Mouse (Mus musculus): ENCODE results near the gene Ltb4r1. TPM values are rescaled to one million over a fixed set of nuclear protein-coding genes. Genes with fewer than 3 reads are reported as not detected.
A peak's percentile ranks its signal among the peaks of the same experiment; 100 is the strongest.

Ltb4r1 gene
- polyA plus RNA-seq, 1 experiment from 2014 or later, result 0.66 TPM

DNA sequence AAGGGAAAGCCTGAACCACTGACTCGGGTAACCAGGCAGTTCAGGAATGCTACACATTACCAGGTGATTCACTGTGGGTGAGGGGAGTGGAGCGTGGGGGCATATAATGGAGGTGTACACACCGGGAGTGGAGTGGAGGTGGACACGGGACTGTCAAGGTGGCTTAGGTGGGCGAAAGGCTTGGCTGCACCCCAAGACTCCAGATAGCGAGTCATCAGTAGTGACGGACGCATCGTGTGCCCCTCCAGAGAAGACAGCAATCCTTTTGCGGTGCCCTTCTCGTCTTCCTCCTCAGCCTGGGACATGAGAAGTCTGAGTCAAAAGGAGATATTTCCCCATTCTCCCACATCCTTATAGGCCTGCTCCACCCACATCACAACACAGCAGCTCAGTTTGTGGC lies 12.0 kb downstream of the Ltb4r1 start:
- H3K27ac ChIP-seq (ENCODE audit: low read length), result no peak overlapping the region
- H3K4me3 ChIP-seq (ENCODE audit: low read length), result no peak overlapping the region
- no peak overlapping the region for H3K9ac ChIP-seq (ENCODE audit: low read length)
- no peaks in the 10 kb centered on the region for H3K36me3 ChIP-seq (ENCODE audit: control insufficient read depth, insufficient read depth)
- WGBS, result 80% methylated on average over 11 of the region's 11 CpGs
- H3K9me3 ChIP-seq (replicated peaks; ENCODE audit: control insufficient read depth, low read length), result no peaks in the 10 kb centered on the region
- H3K27me3 ChIP-seq (ENCODE audit: control insufficient read depth, insufficient read depth, low read length), result peaks cover 14% of the 10 kb centered on the region
- H3K4me1 ChIP-seq (ENCODE audit: control insufficient read depth, insufficient read depth, low read length), result peaks cover 16% of the 10 kb centered on the region
- H3K4me2 ChIP-seq (ENCODE audit: low read depth, low read length), result no peak overlapping the region
- no peak for ATAC-seq (replicated peaks; ENCODE audit: extremely low read depth, insufficient read depth, low FRiP score)

DNA sequence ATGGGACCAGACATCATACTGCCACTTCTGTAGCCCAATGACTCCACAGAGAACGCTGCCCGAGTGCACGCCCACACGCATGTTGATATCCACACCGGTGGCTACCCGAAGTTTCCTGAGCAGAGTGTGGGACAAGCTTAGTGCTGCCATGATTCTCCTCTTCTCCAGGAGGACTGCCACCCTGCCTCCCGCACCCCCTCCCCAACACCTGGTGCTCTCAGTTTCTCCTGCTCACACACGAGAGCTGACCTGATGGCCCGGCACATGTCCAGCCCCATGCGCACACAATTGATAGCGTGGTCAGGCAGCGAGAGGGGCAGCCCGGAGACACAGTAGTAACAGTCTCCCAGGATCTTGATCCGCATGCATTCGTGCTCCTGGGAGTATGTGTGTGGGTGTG lies 12.9 kb downstream of the Ltb4r1 start:
- WGBS, result 81% methylated on average over 15 of the region's 15 CpGs
- H3K4me2 ChIP-seq (ENCODE audit: low read depth, low read length), result no peak overlapping the region

DNA sequence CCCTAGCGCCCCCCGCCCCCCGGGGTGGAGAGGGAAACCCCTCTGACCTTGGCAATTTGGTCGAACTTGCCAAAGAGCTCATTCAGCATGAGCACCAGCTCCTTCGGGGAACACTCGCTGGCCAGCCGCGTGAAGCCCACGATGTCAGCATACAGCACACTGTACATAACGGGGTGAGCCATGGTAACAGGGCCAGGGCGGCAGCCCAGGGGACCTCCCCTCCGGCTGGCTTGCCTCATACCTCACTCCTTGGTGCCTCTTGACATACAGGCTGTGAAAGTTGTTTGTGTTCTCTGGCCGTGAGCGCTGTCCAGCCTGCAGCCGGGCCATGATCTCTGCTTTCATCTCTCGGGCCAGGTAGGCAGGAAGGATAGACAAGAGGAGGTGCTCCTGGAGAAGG lies 13.9 kb downstream of the Ltb4r1 start:
- ATAC-seq (replicated peaks; ENCODE audit: extremely low read depth, insufficient read depth, low FRiP score), result no peak
- H3K27ac ChIP-seq (ENCODE audit: low read length), result no peak overlapping the region
- H3K4me1 ChIP-seq (ENCODE audit: control insufficient read depth, insufficient read depth, low read length), result peaks cover 18% of the 10 kb centered on the region
- no peaks in the 10 kb centered on the region for H3K9me3 ChIP-seq (replicated peaks; ENCODE audit: control insufficient read depth, low read length)
- no peak overlapping the region for H3K4me3 ChIP-seq (ENCODE audit: low read length)
- no peaks in the 10 kb centered on the region for H3K36me3 ChIP-seq (ENCODE audit: control insufficient read depth, insufficient read depth)
- no peak overlapping the region for H3K9ac ChIP-seq (ENCODE audit: low read length)
- WGBS, result 45% methylated on average over 16 of the region's 16 CpGs
- H3K4me2 ChIP-seq (ENCODE audit: low read depth, low read length), result no peak overlapping the region
- H3K27me3 ChIP-seq (ENCODE audit: control insufficient read depth, insufficient read depth, low read length), result peaks cover 24% of the 10 kb centered on the region

More for the DNA sequence above, 12.9 kb downstream of the Ltb4r1 start:
- Histone ChIP-seq H3K4me1 (ENCODE audit: control insufficient read depth, insufficient read depth, low read length) (peaks cover 16% of the 10 kb centered on the region), H3K36me3 (ENCODE audit: control insufficient read depth, insufficient read depth) (no peaks in the 10 kb centered on the region), H3K9me3 (replicated peaks; ENCODE audit: control insufficient read depth, low read length) (no peaks in the 10 kb centered on the region), H3K9ac (ENCODE audit: low read length) (no peak overlapping the region), H3K27me3 (ENCODE audit: control insufficient read depth, insufficient read depth, low read length) (peaks cover 18% of the 10 kb centered on the region), H3K27ac (ENCODE audit: low read length) (no peak overlapping the region), H3K4me3 (ENCODE audit: low read length) (no peak overlapping the region)
- no peak for ATAC-seq (replicated peaks; ENCODE audit: extremely low read depth, insufficient read depth, low FRiP score)

DNA sequence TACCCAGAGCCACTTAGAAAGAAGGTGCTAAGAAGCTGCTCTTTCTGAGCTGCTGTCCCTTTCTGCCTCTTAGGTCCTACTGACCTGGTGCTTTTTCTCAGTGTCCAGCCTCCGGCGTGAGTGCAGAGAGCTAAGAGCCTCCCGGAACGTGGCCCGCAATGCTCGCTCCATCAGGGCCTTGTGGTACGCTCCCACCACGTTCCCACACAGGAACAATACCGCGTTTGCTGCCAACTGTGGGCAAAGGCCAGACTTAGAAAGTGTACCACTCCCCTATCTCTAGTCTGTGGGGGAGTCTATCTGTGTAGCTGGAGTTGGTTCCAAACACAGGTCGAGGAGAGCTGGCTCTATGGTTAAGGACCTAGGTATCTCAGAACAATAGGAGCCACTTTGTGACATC lies 15.0 kb downstream of the Ltb4r1 start:
- Histone ChIP-seq H3K4me1 (ENCODE audit: control insufficient read depth, insufficient read depth, low read length) (peaks cover 18% of the 10 kb centered on the region), H3K9me3 (replicated peaks; ENCODE audit: control insufficient read depth, low read length) (no peaks in the 10 kb centered on the region), H3K4me3 (ENCODE audit: low read length) (no peak overlapping the region), H3K4me2 (ENCODE audit: low read depth, low read length) (peak overlapping the region; percentile 57; the same call in 1 of the 2 replicates), H3K9ac (ENCODE audit: low read length) (no peak overlapping the region), H3K27me3 (ENCODE audit: control insufficient read depth, insufficient read depth, low read length) (peaks cover 29% of the 10 kb centered on the region), H3K27ac (ENCODE audit: low read length) (no peak overlapping the region), H3K36me3 (ENCODE audit: control insufficient read depth, insufficient read depth) (no peaks in the 10 kb centered on the region)
- WGBS, result 74% methylated on average over 11 of the region's 11 CpGs
- no peak for ATAC-seq (replicated peaks; ENCODE audit: extremely low read depth, insufficient read depth, low FRiP score)

DNA sequence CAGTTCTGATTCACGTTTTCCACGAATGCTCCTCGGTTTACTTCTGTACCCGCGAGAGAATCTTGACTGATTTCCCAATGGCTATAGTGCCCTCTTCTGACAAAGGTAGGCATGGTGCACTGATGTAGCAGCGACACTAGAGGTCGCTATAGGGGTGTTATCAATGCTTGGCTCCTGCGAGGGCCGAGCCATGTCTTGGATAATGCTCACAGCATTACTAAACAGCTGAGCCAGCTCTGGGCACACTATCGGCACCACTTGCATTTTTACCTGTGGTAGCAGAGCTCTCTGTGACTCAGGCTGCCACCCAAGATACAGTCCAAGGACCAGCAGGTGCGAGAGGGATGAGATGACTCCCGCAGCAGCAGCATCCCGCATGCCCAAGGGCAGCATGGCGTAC lies 15.5 kb downstream of the Ltb4r1 start:
- Histone ChIP-seq H3K9ac (ENCODE audit: low read length) (peak overlapping the region; percentile 43; the same call in 1 of the 2 replicates), H3K9me3 (replicated peaks; ENCODE audit: control insufficient read depth, low read length) (no peaks in the 10 kb centered on the region), H3K27ac (ENCODE audit: low read length) (peak overlapping the region; percentile 27; the same call in 1 of the 2 replicates), H3K4me3 (ENCODE audit: low read length) (peak overlapping the region; percentile 28), H3K36me3 (ENCODE audit: control insufficient read depth, insufficient read depth) (no peaks in the 10 kb centered on the region), H3K27me3 (ENCODE audit: control insufficient read depth, insufficient read depth, low read length) (peaks cover 29% of the 10 kb centered on the region), H3K4me2 (ENCODE audit: low read depth, low read length) (peak overlapping the region; percentile 57), H3K4me1 (ENCODE audit: control insufficient read depth, insufficient read depth, low read length) (peaks cover 18% of the 10 kb centered on the region)
- ATAC-seq (replicated peaks; ENCODE audit: extremely low read depth, insufficient read depth, low FRiP score), result peak; percentile 69
- 14% methylated on average over 14 of the region's 14 CpGs for WGBS

GRCm38 (mm10) chr14:55782361-55782960 lies 16.7 kb downstream of the Ltb4r1 start:
- Histone ChIP-seq H3K27me3 (ENCODE audit: control insufficient read depth, insufficient read depth, low read length) (peaks cover 32% of the 10 kb centered on the region), H3K27ac (ENCODE audit: low read length) (peak overlapping the region; percentile 91), H3K4me1 (ENCODE audit: control insufficient read depth, insufficient read depth, low read length) (peaks cover 14% of the 10 kb centered on the region), H3K36me3 (ENCODE audit: control insufficient read depth, insufficient read depth) (no peaks in the 10 kb centered on the region), H3K9ac (ENCODE audit: low read length) (peak overlapping the region; percentile 49), H3K4me2 (ENCODE audit: low read depth, low read length) (peak overlapping the region; percentile 71), H3K9me3 (replicated peaks; ENCODE audit: control insufficient read depth, low read length) (no peaks in the 10 kb centered on the region), H3K4me3 (ENCODE audit: low read length) (peak overlapping the region; percentile 59)
- 44% methylated on average over 9 of the region's 9 CpGs for WGBS
- ATAC-seq (replicated peaks; ENCODE audit: extremely low read depth, insufficient read depth, low FRiP score), result no peak

DNA sequence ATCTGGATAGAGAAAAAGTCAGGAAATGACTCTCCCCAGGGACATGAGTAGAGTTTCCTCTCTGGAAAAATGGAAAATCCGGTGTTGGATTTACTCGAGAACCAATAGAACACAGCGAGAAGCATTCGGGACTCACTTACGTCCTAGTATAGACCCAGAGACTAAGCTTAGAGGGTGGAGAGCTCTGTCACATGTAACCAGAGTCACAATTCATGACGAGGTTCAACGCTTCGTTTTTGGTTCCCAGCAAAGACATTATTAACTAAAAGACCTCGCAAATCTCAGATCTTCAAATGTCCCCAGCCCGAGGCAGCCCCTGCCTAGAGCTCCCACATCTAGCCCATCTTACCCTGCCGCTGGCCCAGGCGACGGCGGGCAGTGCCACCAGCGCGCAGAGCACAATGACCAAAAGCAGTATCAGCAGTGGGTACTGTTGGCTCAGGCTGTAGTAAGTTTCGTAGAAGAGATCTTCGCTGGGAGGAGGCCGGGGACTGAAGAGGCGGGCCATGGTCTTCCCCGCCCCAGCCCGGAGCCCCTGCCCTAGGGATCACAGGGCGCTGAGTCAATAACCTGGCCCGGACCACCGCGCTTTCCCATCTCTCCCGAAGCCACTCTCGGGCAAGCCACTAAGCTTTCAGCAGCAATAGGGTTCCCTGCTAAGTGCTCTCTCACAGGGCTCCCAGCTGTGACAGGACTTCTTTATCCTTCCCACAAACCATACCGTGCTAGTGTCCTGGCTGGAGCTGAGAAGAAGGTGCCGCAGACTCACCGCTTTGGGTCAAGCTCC lies 17.6 kb downstream of the Ltb4r1 start:
- peak overlapping the region; percentile 91 for H3K27ac ChIP-seq (ENCODE audit: low read length)
- 4% methylated on average over 31 of the region's 31 CpGs for WGBS
- ATAC-seq (replicated peaks; ENCODE audit: extremely low read depth, insufficient read depth, low FRiP score), result 0 out of 2 replicates have a peak, but pooled peaks have one; percentile 52
- H3K4me3 ChIP-seq (ENCODE audit: low read length), result peak overlapping the region; percentile 59
- H3K9me3 ChIP-seq (replicated peaks; ENCODE audit: control insufficient read depth, low read length), result no peaks in the 10 kb centered on the region
- peaks cover 16% of the 10 kb centered on the region for H3K4me1 ChIP-seq (ENCODE audit: control insufficient read depth, insufficient read depth, low read length)
- peak overlapping the region; percentile 71 for H3K4me2 ChIP-seq (ENCODE audit: low read depth, low read length)
- H3K9ac ChIP-seq (ENCODE audit: low read length), result peak overlapping the region; percentile 73
- no peaks in the 10 kb centered on the region for H3K36me3 ChIP-seq (ENCODE audit: control insufficient read depth, insufficient read depth)
- H3K27me3 ChIP-seq (ENCODE audit: control insufficient read depth, insufficient read depth, low read length), result peaks cover 40% of the 10 kb centered on the region

DNA sequence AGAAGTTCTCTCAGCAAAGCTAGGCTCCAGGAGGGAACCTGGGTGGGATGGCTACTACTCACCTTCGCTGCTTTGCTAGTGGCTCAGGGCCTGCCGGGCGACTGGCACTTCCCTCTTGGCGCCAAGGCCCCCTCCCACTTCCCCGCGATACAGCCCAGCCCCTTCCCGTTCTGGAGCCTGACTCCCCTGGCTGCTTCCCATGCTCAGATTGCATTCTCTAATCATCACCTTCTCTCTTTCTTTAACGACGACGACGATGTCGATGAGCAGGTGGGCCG lies 18.1 kb downstream of the Ltb4r1 start, which contains the start of gene Adcy4:
Adcy4 (minus strand) TSS at position 138 of the 278 bp plus-strand sequence.
- WGBS, result 5% methylated on average over 13 of the region's 13 CpGs
- peak within 1 kb of the TSS; percentile 91 for H3K27ac ChIP-seq (ENCODE audit: low read length)
- no peaks in the 10 kb centered on the region for H3K9me3 ChIP-seq (replicated peaks; ENCODE audit: control insufficient read depth, low read length)
- H3K4me3 ChIP-seq (ENCODE audit: low read length), result peak within 1 kb of the TSS; percentile 59
- peaks cover 16% of the 10 kb centered on the region for H3K4me1 ChIP-seq (ENCODE audit: control insufficient read depth, insufficient read depth, low read length)
- peaks cover 40% of the 10 kb centered on the region for H3K27me3 ChIP-seq (ENCODE audit: control insufficient read depth, insufficient read depth, low read length)
- ATAC-seq (replicated peaks; ENCODE audit: extremely low read depth, insufficient read depth, low FRiP score), result peak; percentile 55
- H3K4me2 ChIP-seq (ENCODE audit: low read depth, low read length), result peak within 1 kb of the TSS; percentile 71
- peak within 1 kb of the TSS; percentile 73 for H3K9ac ChIP-seq (ENCODE audit: low read length)
- no peaks in the 10 kb centered on the region for H3K36me3 ChIP-seq (ENCODE audit: control insufficient read depth, insufficient read depth)

GRCm38 (mm10) chr14:55785195-55785594 lies 19.4 kb downstream of the Ltb4r1 start:
- ATAC-seq (replicated peaks; ENCODE audit: extremely low read depth, insufficient read depth, low FRiP score), result no peak
- Histone ChIP-seq H3K36me3 (ENCODE audit: control insufficient read depth, insufficient read depth) (no peaks in the 10 kb centered on the region), H3K9ac (ENCODE audit: low read length) (no peak overlapping the region), H3K4me2 (ENCODE audit: low read depth, low read length) (no peak overlapping the region), H3K9me3 (replicated peaks; ENCODE audit: control insufficient read depth, low read length) (no peaks in the 10 kb centered on the region), H3K27me3 (ENCODE audit: control insufficient read depth, insufficient read depth, low read length) (peaks cover 44% of the 10 kb centered on the region), H3K4me1 (ENCODE audit: control insufficient read depth, insufficient read depth, low read length) (peaks cover 16% of the 10 kb centered on the region), H3K4me3 (ENCODE audit: low read length) (no peak overlapping the region), H3K27ac (ENCODE audit: low read length) (no peak overlapping the region)
- 35% methylated on average over 6 of the region's 6 CpGs for WGBS

Data from heart, embryonic 16.5 days (tissue).